ENCODE assay signal across 7 mouse cellular contexts in the genomic region with DNA sequence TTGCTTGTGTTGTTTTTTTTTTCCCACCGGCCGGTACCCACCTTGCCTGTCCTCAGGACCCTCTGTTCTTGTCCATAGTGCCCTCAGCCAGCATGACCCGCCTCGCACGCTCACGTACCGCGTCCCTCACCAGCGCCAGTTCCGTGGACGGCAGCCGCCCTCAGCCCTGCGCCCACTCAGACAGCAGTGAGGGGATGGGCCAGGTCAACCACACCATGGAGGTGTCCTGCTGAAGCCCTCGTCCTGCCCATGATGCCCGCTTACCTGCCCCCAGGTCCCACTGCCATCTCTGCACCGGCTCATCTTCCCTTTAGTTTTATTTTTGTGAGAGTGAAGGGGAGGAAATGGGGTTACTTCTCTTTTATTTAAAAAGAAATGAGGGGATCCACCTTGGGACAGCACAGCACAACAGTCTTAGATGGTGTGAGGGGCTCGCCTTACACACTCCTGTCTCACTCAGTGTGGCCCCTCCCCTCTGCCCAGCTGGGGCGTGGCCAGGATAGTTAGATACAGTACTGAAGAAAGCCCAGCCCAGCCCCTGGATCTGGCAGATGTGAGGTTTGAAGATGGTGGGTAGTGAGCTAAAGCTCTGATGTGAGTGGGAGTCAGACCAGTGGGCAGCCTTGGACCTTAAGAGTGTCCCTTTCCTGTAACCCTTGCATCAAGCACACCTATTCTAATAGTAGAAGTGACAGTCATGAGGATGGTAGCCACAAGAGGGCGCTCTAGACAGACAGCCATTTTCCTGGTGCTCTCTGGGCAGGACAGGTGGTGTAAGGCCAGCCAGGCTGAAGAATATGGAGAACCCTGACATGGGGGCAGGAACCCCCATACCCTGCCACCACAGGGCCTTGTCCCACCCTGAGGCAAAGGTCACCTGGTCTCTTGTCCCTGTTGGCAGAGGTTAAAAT. TPM values are rescaled to one million over a fixed set of nuclear protein-coding genes. Genes with fewer than 3 reads are reported as not detected.
A peak's percentile ranks its signal among the peaks of the same experiment; 100 is the strongest.
DNase-seq lines count a peak whose midpoint lies in the region; ATAC-seq and TF ChIP-seq lines count a peak whose summit lies in the region.

No protein-coding gene starts in this region.

- peak; percentile 65 to 80 for DNase-seq in adrenal gland, adult 18-20 months (ENCODE audit: low spot score in 2 of 2)
- DNase-seq in embryo, embryonic 10.5 days (ENCODE audit: low spot score): peak; percentile 83
- DNase-seq in kidney, postnatal 10 days: peak; percentile 78
- peak; percentile 80 for DNase-seq in retina, postnatal 1 day

- H3K9ac ChIP-seq in ES-Bruce4 (ENCODE audit: low read depth, poor library complexity, severe bottlenecking): no peak overlapping the region
- no peak overlapping the region for H3K9ac ChIP-seq in heart, embryonic 16.5 days (ENCODE audit: low read length)
- no peak overlapping the region for H3K9ac ChIP-seq in lung, embryonic 15.5 days

- no peaks in the 10 kb centered on the region for H3K9me3 ChIP-seq in ES-Bruce4 (replicated peaks; ENCODE audit: control insufficient read depth, insufficient read depth, low read length, poor library complexity, severe bottlenecking)
- no peaks in the 10 kb centered on the region for H3K9me3 ChIP-seq in heart, embryonic 16.5 days (replicated peaks; ENCODE audit: control insufficient read depth, low read length)
- H3K9me3 ChIP-seq in lung, embryonic 15.5 days: no peaks in the 10 kb centered on the region

- TF ChIP-seq CTCF in ES-Bruce4 (IDR thresholded peaks at IDR 0.05; ENCODE audit: low read depth, low read length): peak; percentile 89

- peak overlapping the region; percentile 14 for H3K4me3 ChIP-seq in ES-Bruce4 (ENCODE audit: low read depth, low read length)
- H3K4me3 ChIP-seq in heart, embryonic 16.5 days (ENCODE audit: low read length): no peak overlapping the region
- H3K4me3 ChIP-seq in lung, embryonic 15.5 days: no peak overlapping the region

- TF ChIP-seq POLR2A in ES-Bruce4 (IDR thresholded peaks at IDR 0.05; ENCODE audit: insufficient read depth, low read length): no peak

- no peak overlapping the region for H3K27ac ChIP-seq in ES-Bruce4 (ENCODE audit: insufficient read depth, low read length)
- H3K27ac ChIP-seq in heart, embryonic 16.5 days (ENCODE audit: low read length): no peak overlapping the region
- no peak overlapping the region for H3K27ac ChIP-seq in lung, embryonic 15.5 days

- H3K4me1 ChIP-seq in ES-Bruce4 (ENCODE audit: control insufficient read depth, insufficient read depth, low read length): peaks cover 6% of the 10 kb centered on the region
- peaks cover 23% of the 10 kb centered on the region for H3K4me1 ChIP-seq in heart, embryonic 16.5 days (ENCODE audit: control insufficient read depth, insufficient read depth, low read length)
- H3K4me1 ChIP-seq in lung, embryonic 15.5 days: peaks cover 25% of the 10 kb centered on the region

- no peaks in the 10 kb centered on the region for H3K27me3 ChIP-seq in ES-Bruce4 (ENCODE audit: control insufficient read depth, insufficient read depth, low read length, poor library complexity, severe bottlenecking)
- no peaks in the 10 kb centered on the region for H3K27me3 ChIP-seq in heart, embryonic 16.5 days (ENCODE audit: control insufficient read depth, insufficient read depth, low read length)
- H3K27me3 ChIP-seq in lung, embryonic 15.5 days: no peaks in the 10 kb centered on the region

- TF ChIP-seq EP300 in ES-Bruce4 (IDR thresholded peaks at IDR 0.05; ENCODE audit: insufficient read depth, low read depth, low read length): no peak

- 76% methylated on average over 19 of the region's 19 CpGs for WGBS in heart, embryonic 16.5 days
- WGBS in lung, embryonic 15.5 days: 72% methylated on average over 19 of the region's 19 CpGs

- H3K36me3 ChIP-seq in ES-Bruce4 (ENCODE audit: control insufficient read depth, insufficient read depth, low read length, poor library complexity, severe bottlenecking): peaks cover 14% of the 10 kb centered on the region
- peaks cover 35% of the 10 kb centered on the region; the same call in 1 of the 2 replicates for H3K36me3 ChIP-seq in heart, embryonic 16.5 days (ENCODE audit: control insufficient read depth, insufficient read depth)
- H3K36me3 ChIP-seq in lung, embryonic 15.5 days: peaks cover 13% of the 10 kb centered on the region

- 0 out of 2 replicates have a peak, but pooled peaks have one; percentile 7 for ATAC-seq in heart, embryonic 16.5 days (replicated peaks; ENCODE audit: extremely low read depth, insufficient read depth, low FRiP score)
- ATAC-seq in lung, embryonic 15.5 days (ENCODE audit: borderline replicate concordance, extremely low read depth, low FRiP score, low TSS enrichment): peak; percentile 4; the same call in 1 of the 2 replicates

- H3K4me2 ChIP-seq in heart, embryonic 16.5 days (ENCODE audit: low read depth, low read length): no peak overlapping the region
- H3K4me2 ChIP-seq in lung, embryonic 15.5 days: no peak overlapping the region

RNA-seq across cellular contexts. Expression of gene Setd6, which starts 2.3 kb away (rescaled TPM):
- 68.0 and 70.4 TPM in 2 replicates for polyA plus RNA-seq in ES-Bruce4 (2011; ENCODE audit: insufficient read depth, insufficient read length, low read depth, missing spikeins)
- total RNA-seq in adrenal gland, adult 18-20 months (2021): 10 to 100 TPM; 29.0 to 38.2 TPM
- 16.5 and 17.3 TPM in 2 replicates for polyA plus RNA-seq in heart, embryonic 16.5 days (2015; fragmentation: Nextera tagmentation; extraction: Ambion mirVana)
- 17.3 and 18.3 TPM in 2 replicates for polyA plus RNA-seq in lung, embryonic 15.5 days (2015; fragmentation: Nextera tagmentation; extraction: Ambion mirVana)

RNA-seq across cellular contexts. Expression of gene Ndrg4, which starts 36.6 kb away (rescaled TPM):
- polyA plus RNA-seq in ES-Bruce4 (2011; ENCODE audit: insufficient read depth, insufficient read length, low read depth, missing spikeins): 8.8 and 13.3 TPM in 2 replicates
- total RNA-seq in adrenal gland, adult 18-20 months (2021): 10 to 100 TPM; 28.2 to 28.7 TPM
- polyA plus RNA-seq in heart, embryonic 16.5 days (2015; fragmentation: Nextera tagmentation; extraction: Ambion mirVana): 374 and 395 TPM in 2 replicates
- 18.5 and 20.4 TPM in 2 replicates for polyA plus RNA-seq in lung, embryonic 15.5 days (2015; fragmentation: Nextera tagmentation; extraction: Ambion mirVana)

Comparison
In these comparisons a context has a peak if more than half of its experiments do, and no peak if none do; other contexts are left out.
1. RNA of gene Ndrg4, which starts 36.6 kb away (polyA plus RNA-seq): 374 to 395 TPM in heart, embryonic 16.5 days; 18.5 to 20.4 TPM in lung, embryonic 15.5 days and 8.8 to 13.3 TPM in ES-Bruce4; every median in the first group is over 10 times any median in the second.
2. Peak in every context shown above with its lines, with median percentiles within 50 percentile points of each other: DNase-seq.